Mouse (Mus musculus): ENCODE measurements around the gene Cdca5. TPM values are rescaled to one million over a fixed set of nuclear protein-coding genes. Genes with fewer than 3 reads are reported as not detected.

Cdca5 gene
- polyA plus RNA-seq, 1 experiment from 2014 or later = 4.9 TPM

- no peaks in the 10 kb centered on the region for H3K27me3 ChIP-seq (replicated peaks)
- peak overlapping the region; percentile 91 for H3K4me3 ChIP-seq (replicated peaks)
- no peaks in the 10 kb centered on the region for H3K9me3 ChIP-seq (replicated peaks)
- no peak for ATAC-seq (ENCODE audit: low FRiP score)
- H3K27ac ChIP-seq (replicated peaks) = no peak overlapping the region
- 92% methylated on average over 8 of the region's 8 CpGs for WGBS
- peak overlapping the region; percentile 83 for H3K4me2 ChIP-seq
- H3K4me1 ChIP-seq = peaks cover 36% of the 10 kb centered on the region
- peak overlapping the region; percentile 90 for H3K9ac ChIP-seq (replicated peaks)
- H3K36me3 ChIP-seq = peaks cover 46% of the 10 kb centered on the region
These were observed 37.0 kb upstream of the Cdca5 start for GRCm38 (mm10) chr19:6047899-6048166.

DNA sequence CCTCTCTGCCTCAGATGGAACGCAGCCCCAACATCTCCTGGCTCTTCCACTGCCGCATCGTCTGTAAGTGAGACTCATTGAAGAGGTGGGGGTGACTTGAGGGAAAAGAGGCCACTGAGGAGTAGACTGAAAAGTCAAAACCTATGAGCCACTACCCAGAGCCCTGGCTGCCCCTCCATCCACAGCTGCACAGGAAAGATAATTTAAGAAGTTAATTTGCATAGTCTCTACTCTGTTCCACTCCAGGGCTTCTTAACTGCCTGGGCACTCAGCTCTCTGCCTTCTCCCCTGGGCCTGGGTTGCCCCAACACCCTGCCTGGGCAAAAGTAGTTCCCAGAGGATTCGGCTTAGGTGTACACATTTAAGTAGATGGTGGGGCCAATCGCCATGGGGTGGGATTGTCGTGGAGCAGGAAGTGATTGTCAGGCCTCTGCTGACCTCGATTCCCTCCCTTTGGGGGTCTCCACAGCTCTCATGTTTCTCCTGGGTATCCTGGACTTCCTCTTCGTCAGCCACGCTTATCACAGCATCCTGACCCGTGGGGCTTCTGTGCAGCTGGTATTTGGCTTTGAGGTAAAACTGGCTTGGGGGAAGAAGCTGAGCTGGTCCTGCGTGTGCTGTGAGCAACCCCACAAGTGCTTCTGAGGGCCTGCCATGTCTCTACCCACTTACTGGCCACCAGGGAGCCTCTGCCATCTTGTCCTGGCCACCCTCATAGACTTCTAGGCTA, 35.9 kb upstream of the Cdca5 start:
- no peak overlapping the region for H3K27ac ChIP-seq (replicated peaks)
- H3K36me3 ChIP-seq = peaks cover 57% of the 10 kb centered on the region
- H3K4me1 ChIP-seq = peaks cover 40% of the 10 kb centered on the region
- peak overlapping the region; percentile 91; the same call in 1 of the 2 replicates for H3K4me3 ChIP-seq (replicated peaks)
- ATAC-seq (ENCODE audit: low FRiP score) = no peak
- 93% methylated on average over 11 of the region's 11 CpGs for WGBS
- H3K27me3 ChIP-seq (replicated peaks) = no peaks in the 10 kb centered on the region
- no peak overlapping the region for H3K4me2 ChIP-seq
- no peak overlapping the region for H3K9ac ChIP-seq (replicated peaks)
- no peaks in the 10 kb centered on the region for H3K9me3 ChIP-seq (replicated peaks)

DNA sequence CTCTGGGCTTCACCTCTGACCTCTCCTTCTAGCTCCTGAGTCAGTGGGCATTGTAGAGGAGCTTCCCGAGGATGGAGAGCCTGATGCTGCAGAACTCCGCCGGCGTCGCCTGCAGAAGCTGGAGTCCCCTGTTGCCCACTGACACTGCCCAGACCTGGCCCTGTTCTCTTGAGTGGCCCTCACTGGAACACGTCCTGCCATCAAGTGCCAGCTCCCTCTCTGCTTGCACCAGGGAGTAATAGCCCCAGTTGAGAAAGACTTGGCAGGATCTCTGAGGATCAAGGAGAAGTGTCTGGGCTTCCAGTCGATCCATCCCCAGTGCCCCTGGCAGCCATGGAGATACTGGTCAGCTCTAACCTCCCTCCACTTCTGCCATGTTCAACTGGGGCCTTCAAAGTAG, 32.3 kb upstream of the Cdca5 start:
- no peak overlapping the region for H3K4me3 ChIP-seq (replicated peaks)
- 89% methylated on average over 7 of the region's 7 CpGs for WGBS
- no peak overlapping the region for H3K4me2 ChIP-seq
- no peaks in the 10 kb centered on the region for H3K27me3 ChIP-seq (replicated peaks)
- H3K4me1 ChIP-seq = peaks cover 40% of the 10 kb centered on the region
- no peak for ATAC-seq (ENCODE audit: low FRiP score)
- no peaks in the 10 kb centered on the region for H3K9me3 ChIP-seq (replicated peaks)
- H3K9ac ChIP-seq (replicated peaks) = no peak overlapping the region
- H3K36me3 ChIP-seq = peaks cover 76% of the 10 kb centered on the region
- no peak overlapping the region for H3K27ac ChIP-seq (replicated peaks)

DNA sequence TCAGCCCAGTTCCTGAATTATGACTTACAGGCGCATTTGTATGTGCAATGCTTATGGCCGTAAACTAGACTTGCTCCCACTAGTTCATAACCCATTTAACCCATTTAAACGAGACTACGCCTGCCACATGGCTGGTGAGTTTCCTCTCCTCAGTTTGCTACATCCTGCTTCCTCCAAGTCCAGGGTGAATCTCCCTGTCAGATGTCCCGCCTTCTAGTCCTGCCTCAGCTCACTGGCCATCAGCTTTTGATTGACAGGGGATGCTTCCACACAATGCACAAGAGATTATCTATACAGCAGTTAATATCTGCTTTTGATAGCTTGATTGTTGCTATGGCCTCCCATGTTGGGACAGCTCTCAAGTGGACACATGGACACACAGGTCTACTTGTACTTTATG, 30.5 kb upstream of the Cdca5 start:
- ATAC-seq (ENCODE audit: low FRiP score) = no peak
- Histone ChIP-seq H3K27ac (replicated peaks) (no peak overlapping the region), H3K36me3 (peaks cover 68% of the 10 kb centered on the region), H3K4me1 (peaks cover 32% of the 10 kb centered on the region), H3K27me3 (replicated peaks) (no peaks in the 10 kb centered on the region), H3K4me2 (no peak overlapping the region), H3K4me3 (replicated peaks) (no peak overlapping the region), H3K9ac (replicated peaks) (no peak overlapping the region), H3K9me3 (replicated peaks) (no peaks in the 10 kb centered on the region)
- WGBS = 90% methylated on average over 5 of the region's 5 CpGs

DNA sequence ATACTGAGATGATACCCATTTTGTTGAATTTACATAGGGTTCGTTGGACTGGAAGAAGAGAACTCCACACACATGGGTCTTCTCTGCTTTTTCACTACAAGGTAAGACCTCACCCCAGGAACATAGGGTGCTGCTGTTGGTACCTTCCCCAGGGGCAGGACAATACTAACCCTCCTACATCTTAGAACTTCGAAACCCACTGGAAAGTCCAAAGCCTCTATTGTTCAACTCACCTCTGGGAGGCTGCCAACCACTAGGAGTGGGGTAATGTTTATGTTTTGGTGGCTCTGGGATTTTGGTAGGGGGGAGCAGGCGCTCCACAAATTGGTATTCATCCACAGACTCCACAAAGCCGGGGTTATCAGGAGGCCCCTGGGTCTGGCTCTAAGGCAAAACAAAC, 28.1 kb upstream of the Cdca5 start:
- Histone ChIP-seq H3K4me2 (peak overlapping the region; percentile 78), H3K27me3 (replicated peaks) (no peaks in the 10 kb centered on the region), H3K27ac (replicated peaks) (no peak overlapping the region), H3K4me3 (replicated peaks) (peak overlapping the region; percentile 91), H3K36me3 (peaks cover 50% of the 10 kb centered on the region), H3K9ac (replicated peaks) (peak overlapping the region; percentile 91), H3K9me3 (replicated peaks) (no peaks in the 10 kb centered on the region), H3K4me1 (peaks cover 41% of the 10 kb centered on the region)
- WGBS = 58% methylated on average over 4 of the region's 4 CpGs
- ATAC-seq (ENCODE audit: low FRiP score) = no peak

DNA sequence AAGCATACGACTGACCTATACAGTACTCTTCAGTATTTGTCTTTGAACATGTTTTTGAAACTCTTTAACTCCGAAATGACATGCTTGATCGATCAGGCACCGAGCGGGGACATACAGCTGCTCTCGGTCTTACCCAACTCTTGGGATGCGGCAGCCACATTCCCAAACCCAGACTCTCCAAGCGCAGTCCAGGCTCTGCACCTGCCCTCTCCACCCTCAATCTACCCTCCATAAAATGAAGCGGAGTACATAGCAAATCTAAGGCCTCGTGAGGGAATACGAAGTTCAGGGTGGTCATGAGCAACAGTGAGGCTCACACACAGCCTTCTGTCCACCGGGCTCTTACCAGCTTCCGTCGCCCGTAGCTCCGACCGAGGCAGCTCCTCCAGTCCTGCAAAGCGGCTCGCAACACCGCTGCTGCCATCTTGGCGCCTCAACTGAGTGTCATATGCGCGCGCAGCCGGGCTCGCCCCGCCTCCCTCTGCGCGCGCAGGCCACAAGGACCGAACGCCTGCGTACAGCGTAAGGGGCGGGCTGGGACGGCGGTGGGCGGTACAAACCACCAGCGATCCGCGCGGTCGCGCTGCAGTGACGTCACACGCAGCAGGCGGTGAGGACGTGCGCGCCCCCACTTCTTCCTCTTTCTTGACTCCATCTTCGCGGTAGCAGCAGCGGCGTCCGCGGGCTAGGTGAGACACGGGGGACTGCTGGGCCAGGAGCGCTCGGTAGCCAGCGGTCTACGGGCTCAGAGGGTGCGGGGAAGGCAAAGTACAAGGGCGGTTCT, 27.3 kb upstream of the Cdca5 start, which contains the start of the genes Mrpl49 and Fau:
TSS of gene Mrpl49 (minus strand) at position 473 of the 784 bp plus-strand sequence.
TSS of gene Fau (plus strand) at position 532 of the 784 bp plus-strand sequence.
- H3K27ac ChIP-seq (replicated peaks) = peak within 1 kb of the TSS; percentile 87
- peaks cover 42% of the 10 kb centered on the region for H3K36me3 ChIP-seq
- peak; percentile 90 for ATAC-seq (ENCODE audit: low FRiP score)
- H3K4me2 ChIP-seq = peak within 1 kb of the TSS; percentile 83
- peak within 1 kb of the TSS; percentile 91 for H3K9ac ChIP-seq (replicated peaks)
- H3K4me3 ChIP-seq (replicated peaks) = peak within 1 kb of the TSS; percentile 91
- peaks cover 49% of the 10 kb centered on the region for H3K4me1 ChIP-seq
- H3K9me3 ChIP-seq (replicated peaks) = no peaks in the 10 kb centered on the region
- H3K27me3 ChIP-seq (replicated peaks) = no peaks in the 10 kb centered on the region
- under 1% methylated on average over 57 of the region's 63 CpGs for WGBS

- Histone ChIP-seq H3K4me1 (peaks cover 52% of the 10 kb centered on the region), H3K27me3 (replicated peaks) (no peaks in the 10 kb centered on the region), H3K36me3 (peaks cover 32% of the 10 kb centered on the region), H3K4me3 (replicated peaks) (peak overlapping the region; percentile 91), H3K4me2 (peak overlapping the region; percentile 83), H3K9ac (replicated peaks) (peak overlapping the region; percentile 89), H3K27ac (replicated peaks) (peak overlapping the region; percentile 87; the same call in 1 of the 2 replicates), H3K9me3 (replicated peaks) (no peaks in the 10 kb centered on the region)
- 31% methylated on average over 5 of the region's 5 CpGs for WGBS
- ATAC-seq (ENCODE audit: low FRiP score) = no peak
These were observed 26.3 kb upstream of the Cdca5 start for GRCm38 (mm10) chr19:6058513-6058912.

GRCm38 (mm10) chr19:6058966-6059365, 25.8 kb upstream of the Cdca5 start:
- H3K9ac ChIP-seq (replicated peaks) = no peak overlapping the region
- peaks cover 27% of the 10 kb centered on the region for H3K36me3 ChIP-seq
- WGBS = 87% methylated on average over 5 of the region's 5 CpGs
- H3K4me1 ChIP-seq = peaks cover 57% of the 10 kb centered on the region
- peak overlapping the region; percentile 91 for H3K4me3 ChIP-seq (replicated peaks)
- H3K27me3 ChIP-seq (replicated peaks) = no peaks in the 10 kb centered on the region
- H3K9me3 ChIP-seq (replicated peaks) = no peaks in the 10 kb centered on the region
- H3K4me2 ChIP-seq = peak overlapping the region; percentile 83
- no peak overlapping the region for H3K27ac ChIP-seq (replicated peaks)
- no peak for ATAC-seq (ENCODE audit: low FRiP score)

GRCm38 (mm10) chr19:6061021-6061533, 23.7 kb upstream of the Cdca5 start, which contains the start of gene Znhit2:
TSS of gene Znhit2 (plus strand) at chr19:6061192.
- Histone ChIP-seq H3K4me1 (peaks cover 65% of the 10 kb centered on the region), H3K36me3 (peaks cover 9% of the 10 kb centered on the region), H3K27me3 (replicated peaks) (no peaks in the 10 kb centered on the region), H3K9me3 (replicated peaks) (no peaks in the 10 kb centered on the region), H3K4me3 (replicated peaks) (peak within 1 kb of the TSS; percentile 84), H3K4me2 (peak within 1 kb of the TSS; percentile 98), H3K9ac (replicated peaks) (peak within 1 kb of the TSS; percentile 92), H3K27ac (replicated peaks) (peak within 1 kb of the TSS; percentile 92)
- WGBS = under 1% methylated on average over 58 of the region's 58 CpGs
- peak; percentile 74 for ATAC-seq (ENCODE audit: low FRiP score)

DNA sequence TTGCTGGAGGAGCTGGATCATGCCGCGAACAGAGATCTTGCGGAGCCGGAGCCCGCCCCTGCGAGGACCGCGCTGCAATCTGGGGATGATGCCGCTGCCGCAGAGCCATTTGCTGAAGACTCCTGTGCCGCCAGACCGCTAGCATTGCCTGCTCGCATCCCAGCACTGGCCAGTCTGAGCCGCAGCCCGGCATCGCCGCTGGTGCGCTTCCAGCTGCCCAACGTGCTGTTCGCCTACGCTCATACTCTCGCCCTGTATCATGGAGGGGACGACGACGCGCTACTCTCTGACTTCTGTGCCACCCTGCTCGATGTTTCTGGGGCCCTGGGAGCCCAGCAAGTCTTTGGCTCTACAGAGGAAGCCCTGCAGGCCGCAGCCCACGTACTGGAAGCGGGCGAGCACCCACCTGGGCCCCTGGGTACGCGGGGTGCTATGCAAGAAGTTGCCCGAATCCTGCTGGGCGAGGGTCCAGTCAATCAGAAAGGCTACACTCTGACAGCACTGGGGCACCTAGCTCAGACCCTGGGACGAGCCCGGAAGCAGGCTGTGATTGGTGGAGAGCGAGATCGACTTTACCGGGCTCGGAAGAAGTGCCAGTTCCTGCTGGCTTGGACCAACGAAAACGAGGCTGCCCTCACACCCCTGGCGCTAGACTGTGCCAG, 23.0 kb upstream of the Cdca5 start:
- Histone ChIP-seq H3K36me3 (peaks cover 9% of the 10 kb centered on the region), H3K27me3 (replicated peaks) (no peaks in the 10 kb centered on the region), H3K9me3 (replicated peaks) (no peaks in the 10 kb centered on the region), H3K9ac (replicated peaks) (peak overlapping the region; percentile 92), H3K4me2 (peak overlapping the region; percentile 98), H3K4me3 (replicated peaks) (peak overlapping the region; percentile 84), H3K4me1 (peaks cover 65% of the 10 kb centered on the region), H3K27ac (replicated peaks) (peak overlapping the region; percentile 92)
- 0 out of 2 replicates have a peak, but pooled peaks have one; percentile 16 for ATAC-seq (ENCODE audit: low FRiP score)
- under 1% methylated on average over 44 of the region's 44 CpGs for WGBS

- peak overlapping the region; percentile 92 for H3K9ac ChIP-seq (replicated peaks)
- no peak for ATAC-seq (ENCODE audit: low FRiP score)
- peaks cover 9% of the 10 kb centered on the region for H3K36me3 ChIP-seq
- peaks cover 66% of the 10 kb centered on the region for H3K4me1 ChIP-seq
- H3K27ac ChIP-seq (replicated peaks) = peak overlapping the region; percentile 92
- peak overlapping the region; percentile 84 for H3K4me3 ChIP-seq (replicated peaks)
- H3K4me2 ChIP-seq = peak overlapping the region; percentile 98
- no peaks in the 10 kb centered on the region for H3K9me3 ChIP-seq (replicated peaks)
- H3K27me3 ChIP-seq (replicated peaks) = no peaks in the 10 kb centered on the region
- 66% methylated on average over 5 of the region's 5 CpGs for WGBS
These were observed 22.4 kb upstream of the Cdca5 start for GRCm38 (mm10) chr19:6062418-6062817.
